Mouse (Mus musculus): ENCODE measurements around the gene Bcar3.
"Not testable (repeated sequence)": the region's sequence is repeated elsewhere in the genome, so short reads cannot be mapped to it uniquely, and the experiment has no call there.

Gene Bcar3

DNA sequence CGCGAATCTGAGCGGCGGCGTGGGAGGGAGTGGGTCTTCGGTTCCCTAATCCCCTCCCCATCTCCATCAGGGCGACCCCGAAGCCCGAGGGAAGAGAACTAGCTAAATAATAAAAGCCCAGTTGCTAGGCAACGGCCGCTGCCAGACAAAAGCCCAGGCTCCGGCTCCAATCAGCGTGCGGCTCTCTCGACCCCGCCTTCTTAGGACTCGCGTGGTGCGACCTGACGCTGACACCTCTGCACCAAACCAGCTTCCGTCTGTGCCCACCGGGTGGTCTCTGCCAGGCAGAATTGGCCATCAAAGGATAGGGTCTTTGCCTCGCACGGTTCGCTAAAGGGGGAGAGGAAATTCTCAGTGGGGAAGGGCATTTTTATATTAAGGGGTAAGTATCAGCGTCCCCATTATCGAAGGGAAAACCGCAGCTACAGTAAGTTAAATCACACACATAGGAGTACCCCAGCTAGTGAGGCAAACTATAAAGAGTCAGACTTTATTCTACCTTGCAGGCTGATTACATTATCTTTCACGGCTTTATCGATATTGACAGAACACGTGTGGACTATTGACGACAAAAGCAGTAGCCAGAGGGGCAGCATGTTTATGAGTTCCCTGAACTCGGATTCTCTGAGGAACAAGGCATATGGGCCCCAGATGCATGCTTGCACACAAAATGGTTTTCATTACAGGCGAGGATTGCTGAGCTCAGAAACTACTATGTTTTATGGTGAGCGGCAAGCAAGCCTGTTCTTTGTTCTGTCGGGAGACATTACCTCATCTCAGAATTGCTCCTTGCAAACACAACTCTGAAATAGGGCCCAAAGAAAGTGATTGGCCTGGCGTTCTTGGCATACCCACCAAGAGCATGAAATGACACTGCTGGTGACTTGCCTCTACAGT lies at the start of gene Bcar3:
TSS of gene Bcar3 (plus strand) at position 183 of the 897 bp plus-strand sequence.
- in situ Hi-C loops (cut with MboI, MseI) = no loop called here

DNA sequence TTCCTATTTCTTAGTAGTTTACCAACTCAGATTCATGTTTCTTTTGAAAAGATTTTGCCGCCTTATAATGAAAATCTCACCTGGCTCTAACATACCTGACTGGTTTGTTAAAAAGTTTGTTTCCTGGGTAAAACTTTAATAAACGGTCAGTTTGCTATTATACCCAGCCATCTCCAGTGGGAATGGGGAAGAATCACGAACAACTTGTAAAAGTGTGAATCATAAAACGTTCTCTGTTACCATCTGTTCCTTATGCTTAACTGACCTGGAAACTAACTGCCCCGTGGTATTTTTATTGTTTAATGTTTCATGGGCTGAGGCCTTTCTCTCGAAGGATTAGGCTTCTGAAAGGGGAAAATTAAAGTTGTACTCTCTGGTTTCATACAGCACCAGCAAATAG lies 49.2 kb upstream of the Bcar3 start:
- in situ Hi-C loops (cut with MboI, MseI) = no loop called here

DNA sequence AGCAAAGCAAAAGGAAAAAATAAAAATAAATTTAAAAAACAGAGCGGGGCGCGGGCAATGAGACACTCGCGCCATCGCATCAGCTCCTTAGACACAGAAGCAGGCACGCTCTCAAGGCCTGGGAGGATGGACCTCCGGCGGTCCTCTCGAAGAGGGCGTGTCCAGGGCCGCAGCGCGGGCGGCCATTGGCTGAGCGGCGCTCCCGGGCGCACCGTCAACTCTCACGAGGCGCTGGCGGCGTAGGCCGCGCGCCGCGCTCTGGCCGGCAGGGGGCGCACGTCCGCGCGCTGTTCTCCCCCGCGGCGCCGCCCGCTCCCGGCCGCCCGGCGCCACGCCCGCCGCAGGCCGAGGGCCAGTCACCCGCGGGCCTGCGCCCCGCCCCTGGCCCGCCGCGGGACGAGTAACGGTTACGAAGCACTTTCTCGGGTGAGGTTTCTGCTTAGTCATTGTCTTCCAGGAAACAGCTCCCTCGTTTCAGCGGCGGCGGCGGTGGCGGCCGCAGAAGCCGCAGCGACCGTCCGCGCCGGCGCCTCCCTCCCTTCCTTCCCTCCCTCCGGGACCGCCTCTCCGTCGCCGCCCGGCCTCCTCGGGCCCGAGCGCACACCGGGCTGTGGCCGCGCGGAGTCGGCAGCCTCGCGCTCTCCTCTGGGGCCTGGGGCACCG lies 48.6 kb upstream of the Bcar3 start, which contains the start of gene Gclm:
TSS of gene Gclm (plus strand) at position 343 of the 663 bp plus-strand sequence.
- in situ Hi-C loops (cut with MboI, MseI) = no loop called here

DNA sequence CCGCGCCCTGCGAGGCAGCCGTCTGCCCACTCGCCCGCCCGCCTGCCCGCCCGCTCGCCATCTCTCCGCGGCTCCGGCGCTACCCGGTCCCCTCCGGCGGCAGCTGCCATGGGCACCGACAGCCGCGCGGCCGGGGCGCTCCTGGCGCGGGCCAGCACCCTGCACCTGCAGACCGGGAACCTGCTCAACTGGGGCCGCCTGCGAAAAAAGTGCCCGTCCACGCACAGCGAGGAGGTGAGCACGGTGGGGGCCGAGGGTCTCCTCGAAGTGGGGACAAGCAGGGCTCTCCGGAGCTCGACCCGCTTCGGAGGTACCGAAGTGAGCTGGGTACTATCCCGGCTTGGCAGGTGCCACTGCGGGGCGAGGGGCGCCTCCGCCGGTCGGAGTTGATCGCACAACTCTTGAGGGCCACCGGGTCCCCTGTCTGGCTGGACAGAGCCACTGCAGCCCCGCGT lies 48.0 kb upstream of the Bcar3 start:
- in situ Hi-C loops (cut with MboI, MseI) = no loop called here

DNA sequence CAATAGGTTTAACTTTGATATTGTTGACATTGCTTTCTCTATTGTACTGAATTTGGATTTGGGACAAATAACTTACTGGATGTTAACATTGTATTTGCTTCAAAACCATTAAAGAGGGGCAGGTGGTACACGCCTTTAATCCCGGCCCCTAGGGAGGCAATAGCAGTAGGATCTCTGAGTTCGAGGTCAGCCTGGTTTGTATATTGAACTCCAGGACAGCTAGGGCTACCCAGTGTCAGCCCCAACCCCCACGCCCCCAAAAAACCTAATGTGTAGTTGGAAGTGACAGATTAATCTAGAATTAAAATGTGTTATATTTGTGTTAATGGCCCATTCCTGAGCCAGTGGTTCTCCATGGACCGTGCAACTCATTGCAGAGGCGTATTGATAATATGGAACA lies 47.5 kb upstream of the Bcar3 start:
- in situ Hi-C loops (cut with MboI, MseI) = no loop called here

GRCm38 (mm10) chr3:122246986-122247767 lies 46.8 kb upstream of the Bcar3 start:
- in situ Hi-C loops (cut with MboI, MseI) = no loop called here

DNA sequence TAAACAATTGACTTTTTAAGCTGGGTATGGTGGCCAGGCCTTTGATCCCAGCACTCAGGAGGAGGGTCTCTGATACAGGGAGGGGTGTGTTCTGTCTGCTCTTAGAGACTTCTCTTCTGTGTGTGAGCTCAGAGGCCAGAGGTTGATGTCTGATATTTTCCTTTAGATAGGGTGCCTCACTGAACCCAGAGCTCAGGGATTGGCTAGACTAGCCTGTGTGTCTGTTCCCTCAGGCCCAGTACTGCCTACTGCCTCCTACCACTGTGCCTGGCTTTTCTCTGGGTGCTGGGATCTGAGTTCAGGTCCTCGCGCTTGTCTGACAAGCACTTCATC lies 46.2 kb upstream of the Bcar3 start:
- in situ Hi-C loops (cut with MboI, MseI) = no loop called here

GRCm38 (mm10) chr3:122252466-122253253 lies 41.3 kb upstream of the Bcar3 start:
- in situ Hi-C loops (cut with MboI, MseI) = no loop called here

- in situ Hi-C loops (cut with MboI, MseI) = not testable (repeated sequence)
Observed at GRCm38 (mm10) chr3:122254050-122254449, 39.9 kb upstream of the Bcar3 start.

- in situ Hi-C loops (cut with MboI, MseI) = no loop called here
Observed at GRCm38 (mm10) chr3:122269986-122270385, 23.9 kb upstream of the Bcar3 start.

DNA sequence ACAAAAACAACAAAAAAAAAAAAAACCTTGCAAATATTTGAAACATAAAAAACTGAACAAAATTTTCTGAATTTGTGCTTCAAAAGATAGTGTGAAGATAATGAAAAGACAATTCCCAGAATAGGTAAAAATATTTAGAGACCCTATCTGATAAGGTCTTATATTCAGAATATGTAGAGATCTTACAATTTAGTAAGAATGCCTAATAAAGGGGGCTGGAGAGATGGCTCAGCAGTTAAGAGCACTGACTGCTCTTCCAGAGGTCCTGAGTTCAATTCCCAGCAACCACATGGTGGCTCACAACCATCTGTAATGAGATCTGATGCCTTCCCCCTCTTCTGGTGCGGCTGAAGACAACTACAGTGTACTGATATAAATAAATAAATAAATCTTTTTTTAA lies 21.4 kb upstream of the Bcar3 start:
- in situ Hi-C loops (cut with MboI, MseI) = not testable (repeated sequence)

DNA sequence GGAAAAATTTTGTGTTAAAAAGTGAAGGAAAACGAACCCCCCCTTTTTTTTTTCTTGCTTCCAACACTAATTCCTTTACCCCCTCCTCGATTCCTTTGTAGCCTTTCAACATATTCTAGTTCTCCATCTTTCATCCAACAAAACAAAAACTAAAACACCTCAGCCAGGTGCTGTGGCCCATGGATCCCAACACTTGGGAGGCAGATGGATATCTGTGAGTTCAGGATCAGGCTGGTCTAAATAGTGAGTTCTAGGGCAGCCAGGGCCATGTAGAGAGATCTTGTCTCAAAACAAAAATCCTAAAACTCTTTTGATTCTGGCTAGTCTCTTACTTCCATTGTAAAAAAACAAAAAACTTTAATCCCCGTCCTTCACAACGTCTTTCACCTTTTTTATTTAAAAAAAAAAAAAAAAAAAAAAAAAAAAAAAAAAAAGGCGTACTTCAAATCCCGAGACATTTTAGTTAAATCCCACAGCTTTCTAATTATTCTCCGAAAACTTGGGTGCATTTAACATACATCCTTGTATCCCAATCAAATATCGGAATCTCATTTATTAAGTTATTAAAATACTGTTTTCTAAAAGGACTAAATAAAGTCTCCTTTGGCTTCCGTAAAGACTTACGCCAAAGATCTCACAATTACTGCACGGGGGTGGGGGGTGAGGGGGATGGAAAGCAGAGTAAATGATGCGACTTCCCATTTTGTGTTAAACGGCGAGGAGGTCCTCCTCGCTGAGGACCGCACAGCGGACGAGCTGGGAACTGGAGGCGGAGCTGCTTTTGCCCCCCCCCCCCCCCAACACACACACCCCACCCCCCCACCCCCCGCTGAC lies 20.3 kb upstream of the Bcar3 start:
- in situ Hi-C loops (cut with MboI, MseI) = no loop called here

DNA sequence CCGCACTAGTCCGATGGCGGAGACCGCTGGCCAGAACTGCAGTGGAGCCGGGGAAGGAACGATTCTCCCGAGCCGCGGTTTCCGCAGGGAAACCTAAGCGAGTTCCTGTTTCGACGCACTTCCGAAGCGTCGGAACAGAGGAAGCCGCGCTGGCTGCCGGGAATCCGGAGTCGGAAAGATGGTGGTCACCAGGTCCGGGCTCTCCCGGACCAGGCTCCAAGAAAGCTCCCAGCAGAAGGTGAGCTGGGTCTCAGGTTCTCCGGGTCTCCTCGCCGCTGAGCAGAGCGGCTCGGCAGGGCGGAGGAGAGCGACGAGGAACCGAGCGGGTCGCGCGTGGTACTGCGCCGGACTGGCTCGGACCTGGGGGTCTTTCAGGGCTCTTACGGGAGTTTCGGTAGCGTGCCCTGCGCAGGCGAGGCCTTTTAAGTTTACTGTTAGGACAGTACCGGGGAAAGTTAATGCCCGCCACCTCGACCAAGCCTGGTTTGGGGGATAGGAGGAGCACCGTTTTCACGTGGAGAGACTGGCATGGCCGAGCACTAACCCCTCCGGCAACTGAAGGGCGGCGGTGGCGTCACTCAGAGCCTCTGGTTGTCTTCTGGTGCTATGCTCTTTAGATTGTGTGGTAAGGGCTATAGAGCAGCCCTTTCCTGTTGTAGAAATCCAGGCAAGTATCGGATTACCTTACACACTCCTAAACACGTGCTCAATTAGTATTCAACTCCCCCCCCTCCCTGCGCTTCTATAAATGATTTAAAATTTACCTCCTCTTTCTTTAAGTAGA lies 19.5 kb upstream of the Bcar3 start, which contains the start of gene Dnttip2:
TSS of gene Dnttip2 (plus strand) at position 148 of the 784 bp plus-strand sequence.
- in situ Hi-C loops (cut with MboI, MseI) = no loop called here

DNA sequence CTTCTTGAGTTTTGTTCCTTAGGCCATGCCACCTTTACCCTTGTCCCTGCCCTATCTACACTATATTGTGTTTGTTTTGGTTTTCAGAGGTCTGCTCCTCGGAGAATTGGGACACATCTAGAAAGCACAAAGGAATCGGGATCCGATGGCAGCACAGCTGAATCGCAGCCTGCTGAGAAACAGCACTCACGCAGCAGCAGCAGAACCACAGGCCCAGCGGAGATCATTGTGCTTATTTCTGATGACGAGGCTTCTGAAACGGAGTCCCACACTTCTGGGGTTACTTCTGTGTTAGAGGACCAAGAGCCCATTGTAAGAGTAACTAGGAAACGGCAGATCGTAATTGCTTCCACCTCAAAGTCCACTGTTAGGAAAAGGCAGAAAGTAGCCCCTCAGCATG lies 18.8 kb upstream of the Bcar3 start:
- in situ Hi-C loops (cut with MboI, MseI) = no loop called here

DNA sequence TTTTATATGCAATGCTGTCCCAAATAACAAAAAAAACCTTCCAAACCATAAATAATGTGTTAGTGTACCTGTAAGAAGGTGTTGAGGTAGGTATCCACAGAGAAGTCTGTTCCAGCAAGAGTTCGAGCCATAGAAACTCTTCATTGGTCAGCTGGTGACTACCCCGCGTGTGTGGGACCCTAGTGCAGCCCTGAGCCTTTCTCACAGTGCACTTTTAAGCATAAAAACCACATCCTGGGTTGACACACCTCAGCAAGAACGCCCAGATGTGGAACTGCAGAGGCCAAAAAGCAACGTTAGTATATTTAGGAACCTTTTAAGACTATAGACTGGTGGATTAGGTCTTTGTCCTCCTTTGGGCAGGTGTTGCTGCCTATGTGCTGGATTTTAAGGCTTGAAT lies 6.7 kb upstream of the Bcar3 start:
- in situ Hi-C loops (cut with MboI, MseI) = no loop called here

GRCm38 (mm10) chr3:122288613-122289195 lies 5.2 kb upstream of the Bcar3 start:
- in situ Hi-C loops (cut with MboI, MseI) = no loop called here

DNA sequence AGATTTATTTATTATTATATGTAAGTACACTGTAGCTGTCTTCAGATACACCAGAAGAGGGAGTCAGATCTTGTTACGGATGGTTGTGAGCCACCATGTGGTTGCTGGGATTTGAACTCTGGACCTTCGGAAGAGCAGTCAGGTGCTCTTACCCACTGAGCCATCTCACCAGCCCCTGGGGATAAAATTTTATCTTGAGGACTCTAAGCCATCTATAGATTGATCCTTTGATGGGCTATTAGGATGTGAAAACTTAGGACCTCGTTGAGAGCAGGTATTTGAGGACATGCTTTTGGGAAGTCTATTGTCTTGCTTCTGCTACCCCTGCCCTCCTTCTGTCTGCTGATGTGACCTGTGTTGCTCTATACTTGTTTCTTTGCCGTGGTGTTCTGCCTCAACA lies 4.6 kb upstream of the Bcar3 start:
- in situ Hi-C loops (cut with MboI, MseI) = not testable (repeated sequence)

- in situ Hi-C loops (cut with MboI, MseI) = no loop called here
Observed at GRCm38 (mm10) chr3:122290696-122291095, 3.2 kb upstream of the Bcar3 start.

DNA sequence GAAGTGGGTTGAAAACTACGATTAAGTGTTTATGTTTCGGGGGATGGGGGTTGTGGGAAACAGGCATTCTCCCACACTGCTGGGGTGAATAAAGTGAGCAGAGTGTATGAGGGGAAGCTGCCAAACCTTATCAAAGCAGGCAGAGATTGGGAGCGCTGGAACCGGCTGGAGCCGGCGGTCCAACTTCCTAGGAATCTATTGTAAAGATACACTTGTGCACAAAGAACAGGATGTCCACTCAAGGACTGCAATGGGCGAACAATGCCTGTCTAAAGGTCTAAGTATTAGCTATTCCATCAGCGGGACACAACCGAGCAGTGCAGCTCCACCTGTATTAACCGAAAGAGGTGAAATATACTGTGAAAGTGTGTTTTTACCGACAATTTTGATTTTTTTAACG lies 2.1 kb upstream of the Bcar3 start:
- in situ Hi-C loops (cut with MboI, MseI) = no loop called here
